Mouse (Mus musculus): ENCODE measurements around the gene Nacc1. TPM values are rescaled to one million over a fixed set of nuclear protein-coding genes. Genes with fewer than 3 reads are reported as not detected.

Nacc1 gene
- polyA plus RNA-seq, 1 experiment from 2014 or later: 16.1 TPM

- Histone ChIP-seq H3K4me2 (peak overlapping the region; percentile 56), H3K36me3 (ENCODE audit: poor library complexity, severe bottlenecking) (peaks cover 15% of the 10 kb centered on the region; the same call in 1 of the 2 replicates), H3K4me1 (peaks cover 74% of the 10 kb centered on the region), H3K9me3 (replicated peaks) (no peaks in the 10 kb centered on the region), H3K4me3 (peak overlapping the region; percentile 37), H3K27ac (peak overlapping the region; percentile 88), H3K9ac (peak overlapping the region; percentile 70), H3K27me3 (peaks cover 75% of the 10 kb centered on the region)
- no peak for ATAC-seq
- whole genome bisulfite sequencing: 2% methylated on average over 61 of the region's 61 CpGs
These were observed 17.5 kb upstream of the Nacc1 start for GRCm38 (mm10) chr8:84704867-84705831.

DNA sequence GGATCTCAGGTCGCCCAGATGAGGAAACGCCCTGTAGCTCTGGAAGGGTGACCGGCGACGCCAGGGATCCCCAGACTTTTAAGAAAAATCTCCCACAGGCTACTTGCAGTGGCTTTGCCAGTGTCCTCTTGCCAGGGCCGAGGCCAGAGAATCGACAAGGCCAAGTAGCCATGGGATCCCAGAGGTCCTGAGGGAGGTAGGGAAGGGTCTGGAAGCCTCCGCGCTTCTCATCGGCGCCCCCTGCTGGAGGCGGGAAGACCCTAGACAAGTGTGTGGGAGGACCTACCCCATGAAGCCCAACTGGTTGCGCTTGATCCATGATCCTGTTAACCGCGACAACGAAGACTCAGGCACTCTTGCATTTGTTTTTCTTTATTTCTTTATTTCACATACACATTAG lies 16.7 kb upstream of the Nacc1 start:
- no peaks in the 10 kb centered on the region for H3K9me3 ChIP-seq (replicated peaks)
- peaks cover 18% of the 10 kb centered on the region for H3K36me3 ChIP-seq (ENCODE audit: poor library complexity, severe bottlenecking)
- H3K4me1 ChIP-seq: peaks cover 66% of the 10 kb centered on the region
- peak overlapping the region; percentile 88 for H3K27ac ChIP-seq
- peak; percentile 46; the same call in 1 of the 2 replicates for ATAC-seq
- H3K27me3 ChIP-seq: peaks cover 75% of the 10 kb centered on the region
- H3K9ac ChIP-seq: peak overlapping the region; percentile 70
- H3K4me3 ChIP-seq: peak overlapping the region; percentile 15
- WGBS: 1% methylated on average over 16 of the region's 16 CpGs
- peak overlapping the region; percentile 56 for H3K4me2 ChIP-seq

DNA sequence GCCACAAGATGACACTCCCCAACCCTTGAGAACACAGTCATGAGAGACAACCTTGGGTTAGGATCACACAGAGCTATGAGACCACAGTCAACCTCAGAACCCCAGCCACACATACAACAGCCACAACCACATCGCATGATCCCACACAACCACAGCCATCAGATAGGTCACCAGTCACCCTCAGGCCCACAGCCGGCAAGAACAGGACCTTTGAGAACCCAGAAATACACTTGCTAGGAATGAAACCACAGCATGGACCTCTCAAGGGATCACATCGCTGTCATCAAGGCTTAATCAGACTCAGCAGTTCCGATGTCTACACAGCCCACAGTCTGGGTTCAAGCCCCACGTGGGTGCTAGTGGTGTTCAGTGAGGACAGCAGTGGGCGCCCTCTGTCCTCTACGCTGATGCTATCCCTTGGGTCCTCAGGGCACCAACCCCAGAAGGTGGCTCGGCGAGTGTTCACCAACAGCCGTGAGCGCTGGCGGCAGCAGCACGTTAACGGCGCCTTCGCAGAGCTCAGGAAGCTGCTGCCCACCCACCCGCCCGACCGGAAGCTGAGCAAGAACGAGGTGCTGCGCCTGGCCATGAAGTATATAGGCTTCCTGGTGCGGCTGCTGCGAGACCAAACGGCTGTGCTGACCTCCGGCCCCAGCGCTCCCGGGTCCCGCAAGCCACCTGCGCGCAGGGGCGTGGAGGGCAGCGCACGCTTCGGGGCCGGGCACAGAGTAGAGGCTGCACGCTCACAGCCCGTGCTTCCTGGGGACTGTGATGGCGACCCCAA lies 16.0 kb upstream of the Nacc1 start:
- H3K27ac ChIP-seq: peak overlapping the region; percentile 88
- no peaks in the 10 kb centered on the region for H3K9me3 ChIP-seq (replicated peaks)
- H3K4me2 ChIP-seq: peak overlapping the region; percentile 56
- WGBS: 10% methylated on average over 38 of the region's 38 CpGs
- peaks cover 71% of the 10 kb centered on the region for H3K27me3 ChIP-seq
- H3K9ac ChIP-seq: peak overlapping the region; percentile 47
- peaks cover 25% of the 10 kb centered on the region for H3K36me3 ChIP-seq (ENCODE audit: poor library complexity, severe bottlenecking)
- H3K4me1 ChIP-seq: peaks cover 59% of the 10 kb centered on the region
- peak overlapping the region; percentile 15 for H3K4me3 ChIP-seq
- ATAC-seq: no peak

GRCm38 (mm10) chr8:84702963-84703465 lies 15.4 kb upstream of the Nacc1 start:
- Histone ChIP-seq H3K27me3 (peaks cover 66% of the 10 kb centered on the region), H3K27ac (no peak overlapping the region), H3K4me3 (no peak overlapping the region), H3K4me2 (no peak overlapping the region), H3K9ac (no peak overlapping the region), H3K36me3 (ENCODE audit: poor library complexity, severe bottlenecking) (peaks cover 30% of the 10 kb centered on the region), H3K4me1 (peaks cover 54% of the 10 kb centered on the region), H3K9me3 (replicated peaks) (no peaks in the 10 kb centered on the region)
- no peak for ATAC-seq
- 88% methylated on average over 6 of the region's 6 CpGs for whole genome bisulfite sequencing

GRCm38 (mm10) chr8:84702561-84702960 lies 14.9 kb upstream of the Nacc1 start:
- no peak for ATAC-seq
- Histone ChIP-seq H3K9ac (no peak overlapping the region), H3K27ac (0 out of 2 replicates have a peak overlapping the region, but pooled peaks have one; percentile 12), H3K4me3 (no peak overlapping the region), H3K9me3 (replicated peaks) (no peaks in the 10 kb centered on the region), H3K27me3 (peaks cover 61% of the 10 kb centered on the region), H3K4me1 (peaks cover 49% of the 10 kb centered on the region), H3K4me2 (no peak overlapping the region), H3K36me3 (ENCODE audit: poor library complexity, severe bottlenecking) (peaks cover 30% of the 10 kb centered on the region)
- 71% methylated on average over 9 of the region's 9 CpGs for WGBS

GRCm38 (mm10) chr8:84700941-84701911 lies 13.6 kb upstream of the Nacc1 start, which contains the start of gene Lyl1:
Lyl1 (plus strand) TSS chr8:84701457.
- WGBS: 13% methylated on average over 32 of the region's 34 CpGs
- Histone ChIP-seq H3K27ac (peak within 1 kb of the TSS; percentile 63), H3K4me2 (peak within 1 kb of the TSS; percentile 14; the same call in 1 of the 2 replicates), H3K4me1 (peaks cover 36% of the 10 kb centered on the region), H3K9me3 (replicated peaks) (no peaks in the 10 kb centered on the region), H3K9ac (peak within 1 kb of the TSS; percentile 41), H3K4me3 (no peak within 1 kb of the TSS), H3K36me3 (ENCODE audit: poor library complexity, severe bottlenecking) (peaks cover 41% of the 10 kb centered on the region), H3K27me3 (peaks cover 49% of the 10 kb centered on the region)
- ATAC-seq: no peak

GRCm38 (mm10) chr8:84700526-84700925 lies 12.9 kb upstream of the Nacc1 start:
- 86% methylated on average over 5 of the region's 5 CpGs for WGBS

GRCm38 (mm10) chr8:84699861-84700322 lies 12.2 kb upstream of the Nacc1 start:
- H3K4me2 ChIP-seq: no peak overlapping the region
- H3K9ac ChIP-seq: no peak overlapping the region
- ATAC-seq: no peak
- no peak overlapping the region for H3K4me3 ChIP-seq
- peak overlapping the region; percentile 63 for H3K27ac ChIP-seq
- WGBS: 64% methylated on average over 7 of the region's 7 CpGs
- H3K9me3 ChIP-seq (replicated peaks): no peaks in the 10 kb centered on the region
- peaks cover 26% of the 10 kb centered on the region for H3K4me1 ChIP-seq
- H3K36me3 ChIP-seq (ENCODE audit: poor library complexity, severe bottlenecking): peaks cover 49% of the 10 kb centered on the region
- peaks cover 41% of the 10 kb centered on the region for H3K27me3 ChIP-seq

More at GRCm38 (mm10) chr8:84700526-84700925, 12.9 kb upstream of the Nacc1 start:
- Histone ChIP-seq H3K4me1 (peaks cover 32% of the 10 kb centered on the region), H3K4me2 (no peak overlapping the region), H3K4me3 (no peak overlapping the region), H3K36me3 (ENCODE audit: poor library complexity, severe bottlenecking) (peaks cover 43% of the 10 kb centered on the region), H3K9me3 (replicated peaks) (no peaks in the 10 kb centered on the region), H3K27me3 (peaks cover 47% of the 10 kb centered on the region), H3K9ac (no peak overlapping the region), H3K27ac (peak overlapping the region; percentile 63)
- ATAC-seq: no peak

GRCm38 (mm10) chr8:84698929-84699401 lies 11.3 kb upstream of the Nacc1 start:
- no peak overlapping the region for H3K4me2 ChIP-seq
- H3K9ac ChIP-seq: no peak overlapping the region
- H3K36me3 ChIP-seq (ENCODE audit: poor library complexity, severe bottlenecking): peaks cover 50% of the 10 kb centered on the region
- no peak overlapping the region for H3K4me3 ChIP-seq
- peak overlapping the region; percentile 25 for H3K27ac ChIP-seq
- peaks cover 31% of the 10 kb centered on the region for H3K27me3 ChIP-seq
- H3K4me1 ChIP-seq: peaks cover 19% of the 10 kb centered on the region
- no peaks in the 10 kb centered on the region for H3K9me3 ChIP-seq (replicated peaks)
- 97% methylated on average over 9 of the region's 9 CpGs for WGBS
- no peak for ATAC-seq

DNA sequence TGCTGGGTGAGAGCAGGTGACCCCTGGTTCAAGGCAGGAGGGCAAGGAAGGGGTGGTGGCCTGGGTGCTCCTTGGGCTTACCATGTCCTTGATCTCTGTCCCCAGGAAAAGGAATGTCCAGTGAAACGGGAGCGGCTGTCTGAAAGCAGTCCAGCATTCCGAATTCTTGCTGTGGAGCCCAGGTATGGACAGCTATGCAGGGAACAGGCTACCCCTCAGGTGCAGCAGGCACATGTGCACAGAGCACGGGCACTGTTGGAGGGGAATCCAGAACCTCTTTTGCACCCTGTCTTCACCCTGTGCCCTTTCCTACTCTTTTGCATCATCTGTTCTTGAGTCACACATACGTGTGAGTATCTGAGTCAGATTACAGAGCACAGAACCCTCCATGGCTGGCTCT lies 10.6 kb upstream of the Nacc1 start:
- Histone ChIP-seq H3K9me3 (replicated peaks) (no peaks in the 10 kb centered on the region), H3K27me3 (peaks cover 25% of the 10 kb centered on the region), H3K4me1 (peaks cover 13% of the 10 kb centered on the region; the same call in 1 of the 2 replicates), H3K9ac (no peak overlapping the region), H3K4me2 (no peak overlapping the region), H3K4me3 (no peak overlapping the region), H3K27ac (no peak overlapping the region; the same call in 1 of the 2 replicates), H3K36me3 (ENCODE audit: poor library complexity, severe bottlenecking) (peaks cover 50% of the 10 kb centered on the region)
- no peak for ATAC-seq
- 94% methylated on average over 5 of the region's 5 CpGs for WGBS

Data from forebrain, embryonic 13.5 days (tissue).